Mouse (Mus musculus) telencephalon, adult 2 months (tissue): ENCODE measurements around the gene Glg1.
A peak's percentile ranks its signal among the peaks of the same experiment; 100 is the strongest.
"Not testable (repeated sequence)": the region's sequence is repeated elsewhere in the genome, so short reads cannot be mapped to it uniquely, and the experiment has no call there.

Experiments used
- DNase-seq: peaks from one replicate; pipeline ENCODE4 v3.0.0-alpha.2; 2011; ENCODE audit warnings: low read depth, low spot score

The Glg1 gene

DNA sequence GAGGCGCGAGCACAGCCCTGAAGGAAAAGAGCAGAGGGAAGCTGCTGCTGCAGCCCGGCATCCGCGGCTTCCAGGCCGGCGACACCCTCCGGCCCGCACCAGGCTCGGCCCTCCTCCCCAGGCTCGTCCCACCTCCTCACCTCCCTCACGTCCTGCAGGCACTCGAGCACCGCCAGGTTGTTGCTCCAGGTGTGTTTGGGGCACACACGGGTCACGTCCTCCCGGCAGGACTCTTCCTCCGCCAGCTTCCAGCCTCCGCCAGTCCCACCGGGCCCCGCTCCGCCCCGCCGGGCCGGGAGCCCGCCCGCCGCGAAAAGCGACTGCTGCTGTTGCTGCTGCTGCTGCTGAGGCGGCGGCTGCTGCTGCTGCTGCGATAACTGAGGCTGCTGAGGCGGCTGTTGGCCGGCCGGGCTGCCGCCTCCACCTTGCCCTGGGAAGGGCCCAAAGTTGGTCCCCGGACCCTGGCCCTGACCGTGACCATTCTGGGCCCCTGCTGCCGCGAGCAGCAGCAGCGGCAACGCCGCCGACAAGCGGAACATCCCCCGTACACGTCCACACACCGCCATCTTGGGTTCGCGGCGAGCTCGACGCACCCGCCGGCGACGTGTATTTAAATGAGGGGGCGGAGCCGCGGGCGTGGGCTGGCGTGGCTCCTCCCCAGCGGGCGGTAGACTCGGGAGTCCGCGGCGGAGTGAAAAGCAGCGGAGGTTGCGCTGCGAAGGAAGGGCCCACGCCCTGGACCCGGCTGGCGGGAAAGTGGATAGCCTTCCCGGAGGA lies at the start of gene Glg1:
Gene Glg1, minus strand, starts transcription at position 586 of the 777 bp plus-strand sequence.
- peak; percentile 86 for DNase-seq

DNA sequence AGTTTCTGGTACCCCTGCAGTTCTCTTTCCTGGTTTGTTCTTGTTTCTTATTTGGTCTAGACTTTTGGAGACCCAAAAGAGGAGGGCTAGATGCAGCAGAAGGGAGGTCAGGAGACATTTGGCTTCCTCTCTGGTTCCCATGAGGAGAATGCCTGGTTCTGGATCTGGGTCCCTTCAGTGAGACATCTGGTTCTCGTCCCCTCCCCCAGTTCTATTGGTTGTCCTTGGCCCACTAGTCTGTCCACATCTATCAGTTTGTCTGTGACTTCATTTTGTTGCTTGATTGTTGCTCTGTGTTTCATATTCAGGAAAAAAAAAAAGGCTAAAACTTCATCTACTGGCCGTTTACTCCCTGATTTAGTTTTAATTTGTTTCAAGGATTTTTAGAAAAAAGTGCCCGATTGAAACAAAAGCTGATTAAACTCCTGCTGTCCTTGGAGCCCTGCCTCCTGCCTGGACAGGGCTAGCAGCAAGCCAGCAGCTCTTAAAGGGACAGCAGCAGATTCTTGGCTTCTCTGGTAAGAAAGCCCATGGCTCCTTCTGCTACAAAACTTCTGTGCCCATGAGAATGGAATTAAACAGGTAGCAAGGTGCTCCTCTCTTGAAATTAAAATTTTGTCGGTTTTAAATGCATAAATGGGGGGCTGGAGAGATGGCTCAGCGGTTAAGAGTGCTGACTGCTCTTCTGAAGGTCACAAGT lies 46.2 kb upstream of the Glg1 start:
- no peak for DNase-seq

DNA sequence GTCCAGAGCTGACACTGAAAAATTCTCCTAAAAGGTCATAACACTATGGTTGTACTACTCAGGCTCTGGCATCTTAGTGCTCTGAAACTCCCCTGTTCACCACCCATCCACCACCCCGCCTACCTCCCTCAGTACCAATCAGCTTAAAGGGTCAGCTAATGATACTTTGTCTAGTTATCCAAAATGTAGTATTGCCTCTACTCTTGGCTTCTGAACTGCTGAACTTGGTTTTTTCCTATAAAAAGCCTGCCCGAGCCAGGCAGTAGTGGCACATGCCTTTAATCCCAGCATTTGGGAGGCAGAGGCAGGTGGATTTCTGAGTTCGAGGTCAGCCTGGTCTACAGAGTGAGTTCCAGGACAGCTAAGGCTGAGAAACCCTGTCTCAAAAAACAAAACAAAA lies 45.3 kb upstream of the Glg1 start:
- DNase-seq: no peak

DNA sequence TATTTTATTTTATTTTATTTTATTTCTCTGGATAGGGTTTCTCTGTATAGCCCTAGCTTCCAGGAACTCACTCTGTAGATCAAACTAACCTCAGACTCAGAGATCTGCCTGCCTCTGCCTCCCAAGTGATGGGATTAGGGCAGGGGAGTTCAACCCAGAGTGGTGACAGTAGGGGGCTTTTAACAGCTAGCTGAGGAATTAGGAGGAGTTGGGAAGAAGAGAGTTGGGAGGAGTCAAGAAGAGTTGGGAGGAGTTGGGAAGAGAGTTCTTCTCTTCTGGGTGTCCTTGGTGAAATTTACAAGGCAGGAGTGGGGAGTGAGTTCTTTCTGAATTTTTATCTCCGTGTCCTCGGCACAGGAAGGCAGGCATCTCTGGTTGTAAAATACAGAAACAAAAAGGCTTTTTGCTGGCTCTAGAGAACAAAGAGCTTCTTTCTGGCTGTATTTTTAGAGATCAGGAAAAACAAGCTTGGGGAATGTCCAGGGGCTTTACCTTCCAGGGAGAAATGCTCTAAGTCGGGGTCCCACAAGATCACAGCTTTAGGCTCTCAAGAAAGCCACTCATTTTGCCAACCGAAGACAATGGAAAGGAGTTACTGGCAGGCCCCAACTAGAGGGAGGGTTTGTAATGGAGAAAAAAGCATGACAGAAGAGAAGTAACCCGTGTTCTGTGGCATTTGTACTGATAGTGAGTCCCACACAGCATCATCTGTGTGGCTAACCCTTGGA lies 44.2 kb upstream of the Glg1 start:
- DNase-seq: not testable (repeated sequence)

DNA sequence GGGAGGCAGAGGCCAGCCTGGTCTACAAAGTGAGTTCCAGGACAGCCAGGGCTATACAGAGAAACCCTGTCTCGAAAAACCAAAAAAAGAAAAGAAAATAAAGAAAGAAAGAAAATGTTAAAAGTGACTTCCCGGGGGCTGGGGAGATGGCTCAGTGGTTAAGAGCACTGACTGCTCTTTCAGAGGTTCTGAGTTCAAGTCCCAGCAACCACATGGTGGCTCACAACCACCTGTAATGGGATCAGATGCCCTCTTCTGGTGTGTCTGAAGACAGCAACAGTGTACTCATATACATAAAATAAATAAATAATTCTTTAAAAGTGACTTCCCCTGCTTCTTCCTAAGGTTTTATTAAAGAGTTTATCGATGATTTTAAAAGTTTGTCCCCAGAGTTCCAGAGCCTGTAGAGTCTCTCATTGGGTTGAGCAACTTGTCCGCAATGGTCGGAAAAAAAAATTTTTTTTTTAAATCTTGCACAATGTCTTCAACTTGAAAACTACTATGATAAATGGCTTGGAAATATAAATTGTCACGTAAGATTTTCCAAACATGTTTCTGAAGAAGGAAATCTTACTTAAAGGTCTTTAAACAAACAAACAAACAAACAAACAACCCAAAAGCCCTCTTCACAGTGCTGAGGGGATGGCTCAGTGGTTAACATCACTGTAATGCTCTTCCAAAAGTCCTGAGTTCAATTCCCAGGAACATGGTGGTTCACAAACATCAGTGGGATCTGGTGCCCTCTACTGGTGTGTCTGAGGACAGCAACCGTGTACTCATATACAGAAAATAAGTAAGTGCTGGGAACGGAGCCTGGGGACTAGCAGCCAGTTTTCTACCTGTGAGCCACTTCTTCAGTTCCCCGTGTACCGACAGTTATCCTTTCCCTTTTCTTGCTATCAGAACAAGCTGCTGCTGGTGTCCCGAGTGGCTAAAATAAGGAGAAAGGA lies 41.9 kb upstream of the Glg1 start:
- no peak for DNase-seq

DNA sequence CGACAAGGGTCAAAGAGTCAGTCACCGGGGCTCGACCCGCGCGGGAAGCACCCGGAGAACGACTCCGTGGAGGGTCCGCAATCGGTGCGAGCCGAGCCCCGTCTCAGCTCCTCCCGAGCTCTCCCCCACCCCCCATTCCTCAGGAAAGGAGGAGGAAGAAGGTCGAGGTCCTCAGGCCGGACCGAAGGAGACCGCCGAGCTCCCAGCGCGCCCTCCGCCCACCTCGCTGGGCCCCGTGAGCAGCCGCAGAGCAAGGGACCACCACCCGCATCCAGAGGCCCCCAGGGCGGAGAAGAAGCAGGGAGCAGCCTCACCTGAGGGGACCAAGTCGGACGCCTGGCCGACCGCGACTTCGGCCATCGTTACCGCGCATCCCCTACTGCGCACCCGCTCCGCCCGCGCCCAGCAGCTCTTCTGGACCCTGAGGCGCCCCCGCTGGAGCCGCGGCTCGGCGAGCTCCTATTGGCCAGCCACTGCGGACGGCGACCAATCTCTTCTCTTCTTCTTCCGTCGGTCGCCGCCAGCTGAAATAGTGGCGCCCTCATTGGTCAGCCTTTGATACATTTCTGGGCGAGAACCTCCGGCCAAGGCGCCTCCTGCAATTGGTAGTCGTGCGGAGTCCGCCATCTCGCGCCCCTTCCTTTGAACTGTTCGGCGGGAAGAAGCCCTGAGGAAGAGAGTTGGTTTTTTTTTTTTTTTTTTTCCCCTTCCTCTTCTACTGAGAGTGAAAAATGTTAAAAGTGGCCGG lies 41.0 kb upstream of the Glg1 start, which contains the start of gene Rfwd3:
Gene Rfwd3, minus strand, starts transcription at position 402 of the 748 bp plus-strand sequence.
- DNase-seq: peak; percentile 98

DNA sequence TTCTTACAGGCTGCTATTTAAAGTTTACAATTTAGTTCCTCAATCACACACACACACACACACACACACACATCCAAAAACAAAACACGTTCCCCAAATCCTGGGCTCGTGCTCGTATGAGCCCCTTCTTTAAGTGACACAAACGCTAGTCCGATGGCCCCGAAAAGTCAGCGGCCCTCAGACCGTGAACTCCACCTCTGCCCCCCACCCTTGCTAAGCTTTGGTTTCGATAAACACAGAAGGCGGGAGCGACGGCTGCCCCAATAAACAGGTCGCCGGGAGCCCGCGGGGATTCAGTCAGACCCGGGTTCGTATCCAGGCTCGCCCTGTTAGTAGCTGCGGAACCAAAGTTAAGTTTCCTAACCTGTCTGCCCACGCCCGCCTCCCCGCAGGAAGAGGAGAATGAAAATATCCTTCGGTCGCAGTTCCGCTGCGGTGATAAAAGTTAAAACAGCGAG lies 40.4 kb upstream of the Glg1 start:
- no peak for DNase-seq

DNA sequence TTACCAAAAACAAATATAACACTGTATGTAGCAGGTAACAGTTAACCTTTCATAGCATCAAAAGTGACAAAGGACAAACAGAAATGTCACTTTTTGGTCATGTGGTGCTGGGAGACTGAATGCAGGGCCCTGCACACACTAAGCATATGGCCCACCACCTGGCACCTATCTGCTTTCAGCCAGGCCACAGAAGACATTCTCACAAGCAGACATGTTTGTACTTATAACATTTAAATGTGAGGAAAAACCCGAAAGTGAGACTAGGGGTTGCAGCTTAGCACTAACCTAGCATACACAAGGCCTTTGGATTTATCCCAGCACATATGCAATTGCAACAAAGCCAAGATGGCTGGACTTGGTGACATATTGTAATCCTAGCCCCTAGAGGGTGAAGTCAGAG lies 39.0 kb upstream of the Glg1 start:
- no peak for DNase-seq

DNA sequence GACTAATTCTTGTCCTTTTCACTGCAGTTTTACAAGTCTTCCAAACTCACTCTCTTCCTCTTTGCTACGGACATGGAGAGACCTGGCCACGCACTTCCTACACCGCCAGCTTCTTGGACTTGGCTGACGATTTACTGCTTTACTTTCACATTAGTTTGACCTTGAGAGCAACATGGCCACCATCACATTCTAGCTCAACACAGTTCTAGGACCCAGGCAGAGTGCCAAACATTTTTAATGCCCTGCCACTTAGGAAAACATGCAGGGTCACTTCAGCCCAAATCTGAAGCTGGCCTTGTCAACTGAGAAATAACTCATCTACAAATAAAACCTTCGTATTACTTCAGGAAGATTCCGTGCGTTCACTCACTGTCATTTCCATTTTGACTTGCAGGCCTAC lies 32.7 kb upstream of the Glg1 start:
- DNase-seq: no peak

DNA sequence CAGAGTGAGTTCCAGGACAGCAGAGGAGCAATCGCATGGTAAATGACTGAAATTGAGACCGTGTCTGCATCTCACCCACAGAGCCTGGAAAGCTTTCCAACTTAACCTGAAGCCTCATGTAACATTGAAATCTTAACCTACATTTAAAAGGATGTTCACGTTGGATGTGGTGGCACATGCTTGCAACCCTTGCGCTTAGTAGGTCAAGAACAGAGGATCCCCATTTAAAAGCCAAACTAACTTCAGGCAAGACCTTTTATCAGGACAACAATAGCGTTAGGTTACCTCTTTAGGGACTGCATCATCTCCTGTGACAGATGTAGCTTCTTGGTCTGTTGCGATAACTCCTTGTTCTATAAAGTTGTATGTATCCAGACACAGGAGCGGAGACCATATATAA lies 31.6 kb upstream of the Glg1 start:
- no peak for DNase-seq

DNA sequence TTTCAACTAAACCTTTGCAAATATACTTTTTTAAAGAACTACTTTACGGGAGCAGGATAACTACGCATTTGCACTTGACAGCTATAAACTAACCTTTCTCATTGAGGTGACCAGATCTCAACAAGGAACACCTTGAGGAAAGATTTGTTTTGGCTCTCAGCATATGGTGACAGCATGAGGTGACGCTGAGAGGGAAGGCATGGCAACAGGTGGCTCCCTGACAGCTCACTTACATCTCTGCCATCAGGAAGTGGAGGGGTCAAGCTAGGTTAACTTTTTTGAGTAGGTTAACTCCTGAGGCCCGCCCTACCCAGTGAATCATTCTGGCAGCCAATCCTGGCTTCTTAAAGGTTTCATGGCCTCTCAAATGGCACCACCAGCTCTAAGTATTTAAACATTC lies 26.6 kb upstream of the Glg1 start:
- DNase-seq: no peak

DNA sequence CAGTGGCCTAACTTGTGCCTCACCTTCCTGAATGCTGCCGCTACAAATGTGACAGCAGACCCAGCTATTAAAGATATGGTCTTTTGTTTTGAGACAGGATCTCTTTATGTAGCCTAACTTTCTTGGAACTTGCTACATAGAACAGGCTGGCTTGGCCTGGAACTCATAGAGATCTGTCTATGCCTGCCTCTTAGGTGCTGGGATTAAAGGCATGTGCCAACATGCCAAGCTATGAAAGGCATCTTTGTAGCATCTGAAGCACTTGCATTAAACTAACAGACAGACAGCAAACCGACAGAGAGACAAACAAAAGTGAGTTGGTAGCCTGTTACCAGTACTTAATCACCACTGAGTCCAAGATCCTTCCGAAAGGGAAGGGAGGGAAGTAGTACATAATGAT lies 23.1 kb upstream of the Glg1 start:
- DNase-seq: no peak

DNA sequence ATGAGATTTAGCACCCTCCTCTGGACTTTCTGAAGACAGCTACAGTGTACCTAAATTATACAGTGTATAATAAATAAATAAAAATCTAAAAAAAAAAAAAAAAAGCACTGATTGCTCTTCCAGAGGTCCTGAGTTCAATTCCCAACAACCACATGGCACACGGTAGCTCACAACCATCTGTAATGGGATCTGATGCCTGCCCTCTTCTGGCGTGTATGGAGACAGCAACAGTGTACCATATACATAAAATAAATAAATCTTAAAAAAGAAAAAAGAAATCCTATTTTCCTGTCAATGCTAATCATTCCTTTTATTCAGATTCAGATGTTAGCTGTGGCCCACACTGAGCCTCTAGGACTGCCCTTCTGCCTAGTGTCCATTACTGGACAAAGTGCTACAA lies 9.3 kb upstream of the Glg1 start:
- DNase-seq: no peak

DNA sequence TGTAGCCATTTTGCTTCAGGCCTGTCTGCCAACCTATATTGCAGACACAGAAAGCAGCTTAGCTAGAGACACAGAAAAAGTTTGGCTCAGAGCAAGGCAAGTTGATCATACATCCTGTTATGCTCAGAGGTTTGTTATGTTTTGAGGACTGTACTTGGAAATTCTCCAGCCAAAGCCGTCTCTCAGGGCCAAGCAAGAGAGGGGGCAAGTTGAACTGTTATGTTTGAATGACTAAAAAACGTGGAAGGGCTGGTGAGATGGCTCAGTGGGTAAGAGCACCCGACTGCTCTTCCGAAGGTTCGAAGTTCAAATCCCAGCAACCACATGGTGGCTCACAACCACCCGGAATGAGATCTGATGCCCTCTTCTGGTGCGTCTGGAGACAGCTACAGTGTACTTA lies 7.1 kb upstream of the Glg1 start:
- not testable (repeated sequence) for DNase-seq

DNA sequence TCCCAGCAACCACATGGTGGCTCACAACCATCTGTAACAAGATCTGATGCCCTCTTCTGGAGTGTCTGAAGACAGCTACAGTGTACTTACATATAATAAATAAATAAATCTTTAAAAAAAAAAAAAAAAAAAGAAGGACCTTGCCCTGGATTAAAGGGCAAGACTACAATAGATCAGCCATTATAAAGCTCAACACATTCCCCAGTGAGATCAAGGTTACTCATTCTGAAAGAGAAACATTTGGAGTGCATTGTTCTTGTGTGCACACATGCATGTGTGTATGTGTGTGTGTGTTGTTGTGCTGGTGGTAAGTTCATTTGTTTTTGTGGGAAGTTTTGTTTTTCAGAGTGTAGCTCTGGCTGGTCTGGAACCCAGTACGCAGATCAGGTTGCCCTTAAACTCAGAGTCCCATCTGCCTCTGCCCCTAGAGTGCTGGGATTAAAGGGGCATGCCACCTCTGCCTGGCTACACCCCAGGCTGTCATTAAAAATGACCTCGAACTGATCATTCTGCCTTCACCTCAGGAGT lies 5.7 kb upstream of the Glg1 start:
- no peak for DNase-seq

DNA sequence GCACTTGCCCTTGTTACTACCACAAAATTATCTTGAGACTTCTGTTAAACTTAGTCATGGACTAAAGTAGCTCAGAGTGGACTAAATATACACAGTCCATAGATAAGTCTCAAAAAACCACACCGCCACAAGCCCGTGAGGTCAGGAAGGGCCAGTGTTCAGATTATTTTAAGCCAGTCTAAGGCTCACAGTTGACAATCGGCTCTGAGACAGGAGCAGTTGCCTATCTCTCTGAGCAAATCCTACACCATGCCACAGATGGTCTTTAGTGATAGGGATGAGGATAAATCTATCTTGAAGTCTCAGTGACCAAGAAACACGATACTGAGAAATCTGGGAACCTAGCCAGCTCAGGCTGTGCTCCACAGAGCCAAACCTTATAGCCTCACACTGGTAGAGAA lies 3.0 kb upstream of the Glg1 start:
- no peak for DNase-seq

DNA sequence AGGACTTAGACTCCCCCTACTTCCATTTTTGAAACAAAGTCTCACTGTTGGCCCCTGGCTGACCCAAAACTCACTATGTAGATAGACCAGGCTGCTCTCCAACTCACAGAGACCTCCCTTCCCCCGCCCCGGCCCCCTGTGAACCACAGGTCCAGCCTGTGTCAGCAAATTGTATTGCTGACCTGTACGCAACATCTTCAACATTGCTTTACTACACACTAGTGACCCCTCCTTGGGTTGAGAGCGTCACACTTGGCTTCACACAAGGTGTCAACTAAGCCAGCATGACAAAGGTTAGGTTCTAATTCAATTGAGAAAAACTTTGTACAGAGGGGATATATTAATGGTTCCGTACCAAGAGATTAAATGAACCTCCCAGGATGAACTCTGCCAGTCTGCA lies 1.2 kb upstream of the Glg1 start:
- DNase-seq: no peak

DNA sequence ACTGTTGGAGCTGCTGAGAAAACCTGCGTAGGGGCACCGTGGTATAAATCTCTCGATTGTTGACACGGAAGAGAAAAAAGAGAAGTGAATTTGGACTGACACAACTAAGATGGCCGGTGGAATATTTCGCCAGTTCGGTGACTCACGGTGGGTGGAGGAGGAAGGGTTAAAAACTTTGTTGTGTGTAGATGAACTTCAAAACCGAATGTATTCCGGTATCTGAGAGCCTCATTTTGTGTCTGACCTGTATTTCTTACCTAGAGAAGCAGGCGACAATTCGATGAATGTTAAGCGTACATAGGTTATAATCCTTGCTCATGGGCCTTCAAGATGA lies 359 bp upstream of the Glg1 start:
- no peak for DNase-seq

DNA sequence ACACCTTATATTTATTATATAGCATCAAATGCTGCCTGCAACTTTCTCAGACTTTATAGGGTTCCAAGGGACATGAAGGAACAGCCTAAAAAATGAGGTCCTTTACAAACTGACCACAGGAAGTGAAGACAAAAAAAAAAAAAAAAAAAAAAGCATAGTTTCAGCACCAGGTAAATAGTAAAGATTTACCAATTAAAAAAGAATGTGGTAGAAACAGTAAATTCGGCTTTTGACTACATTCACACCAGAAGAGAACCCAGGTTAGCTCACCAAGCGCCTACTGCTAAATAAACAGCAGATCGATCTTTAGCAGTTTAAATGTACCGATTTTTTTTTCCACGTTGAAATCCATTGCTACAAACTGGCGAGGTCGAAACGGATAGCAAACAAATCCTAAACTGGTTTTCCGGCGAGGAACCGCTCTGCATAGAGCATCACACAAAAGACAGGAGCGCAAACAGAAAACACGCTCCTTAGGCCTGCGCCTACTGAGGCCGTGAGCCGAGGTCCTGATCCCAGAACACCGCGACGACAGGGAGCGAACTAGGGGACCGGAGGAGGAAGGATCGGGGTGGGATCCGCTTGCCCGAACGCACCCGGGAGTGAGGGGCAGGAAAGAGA lies 896 bp downstream of the Glg1 start:
- no peak for DNase-seq

DNA sequence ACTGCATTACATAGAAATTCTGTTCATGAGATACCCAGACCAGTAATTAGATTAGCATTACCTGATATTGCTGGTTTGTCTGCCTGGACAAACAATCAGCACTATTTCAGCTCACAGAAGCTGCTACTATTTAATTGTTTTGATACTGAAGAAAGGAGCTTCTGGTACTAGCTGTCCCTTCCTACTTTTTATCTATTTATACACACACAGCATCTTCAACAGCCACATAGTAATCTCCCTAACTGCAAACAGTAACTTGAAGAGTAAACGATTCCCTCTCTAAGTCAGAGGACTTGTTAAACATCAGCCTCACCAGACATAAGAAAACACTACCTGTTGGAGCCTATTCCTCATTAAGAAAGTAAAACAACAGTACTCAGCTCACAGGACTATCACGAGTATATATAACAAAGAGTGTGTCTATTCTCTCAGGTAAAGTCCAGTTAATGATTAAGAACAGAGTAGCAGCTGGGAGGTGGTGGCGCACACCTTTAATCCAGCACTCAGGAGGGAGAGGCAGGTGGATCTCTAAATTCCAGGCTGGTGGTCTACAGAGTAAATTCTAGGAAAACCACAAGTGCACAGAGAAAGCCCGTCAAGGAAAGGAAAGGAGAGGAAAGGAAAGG lies 6.4 kb downstream of the Glg1 start:
- DNase-seq: no peak
